Mouse (Mus musculus) thymus, adult 2 months (tissue): ENCODE results near the gene Avpr1b. TPM values are rescaled to one million over a fixed set of nuclear protein-coding genes. Genes with fewer than 3 reads are reported as not detected.
A peak's percentile ranks its signal among the peaks of the same experiment; 100 is the strongest.
"Not testable (repeated sequence)": the region's sequence is repeated elsewhere in the genome, so short reads cannot be mapped to it uniquely, and the experiment has no call there.

Experiments used
- DNase-seq: peaks from one replicate; pipeline ENCODE4 v3.0.0; 2021
- H3K27ac ChIP-seq: fragments of 200-500 bp; 2 replicates; pipeline ENCODE4 v1.5.1; 2012; ENCODE audit warnings: low read length, control low read depth; ENCODE audit not compliant: control insufficient read depth, insufficient read depth
- H3K27me3 ChIP-seq: fragments of 200-500 bp; 2 replicates; pipeline ENCODE4 v1.6.1; 2012; ENCODE audit warnings: mild to moderate bottlenecking, low read length, moderate library complexity, mixed read lengths; ENCODE audit not compliant: control insufficient read depth, insufficient read depth
- H3K36me3 ChIP-seq: fragments of 200-500 bp; 2 replicates; pipeline ENCODE4 v1.6.1; 2012; ENCODE audit warnings: mild to moderate bottlenecking, low read length, moderate library complexity; ENCODE audit not compliant: control insufficient read depth, insufficient read depth
- H3K4me1 ChIP-seq: fragments of 200-500 bp; replicated peaks from 2 replicates; pipeline ENCODE4 v1.6.1; 2012; ENCODE audit warnings: low read length; ENCODE audit not compliant: control insufficient read depth, insufficient read depth
- H3K4me3 ChIP-seq: fragments of 200-500 bp; 2 replicates; pipeline ENCODE4 v1.5.1; 2012; ENCODE audit warnings: mild to moderate bottlenecking, low read length, control low read depth, moderate library complexity; ENCODE audit not compliant: control insufficient read depth, insufficient read depth
- CTCF ChIP-seq: fragments of 200-500 bp; IDR thresholded peaks from 2 replicates; pipeline ENCODE4 v1.5.1; 2012; ENCODE audit warnings: mild to moderate bottlenecking, control low read depth, low read length, moderate library complexity, borderline replicate concordance; ENCODE audit not compliant: control insufficient read depth, poor library complexity, insufficient read depth; ENCODE audit errors: extremely low read depth
- POLR2A ChIP-seq: fragments of 200-500 bp; IDR thresholded peaks from 2 replicates; pipeline ENCODE4 v1.6.1; 2012; ENCODE audit warnings: mild to moderate bottlenecking, low read length, control low read depth, moderate library complexity; ENCODE audit not compliant: control insufficient read depth, poor library complexity, insufficient read depth; ENCODE audit errors: extremely low read depth
- WGBS: fragments of 180-500 bp; shearing (Covaris S2); methylation state at CpG from one replicate; pipeline ENCODE4 v1.1.7; 2018; 5-methylcytosine and 5-hydroxymethylcytosine counted together
- polyA plus RNA-seq: library from polyadenylated mRNA; depleted of rRNA; stranded (reverse); fragments of >200 nt; gene quantifications from 2 replicates; pipeline ENCODE4 v1.2.3, GENCODE M21; 2012; rRNA removed

The Avpr1b gene
- 0.04 TPM in 1 of 2 replicates, not detected in the other for polyA plus RNA-seq

DNA sequence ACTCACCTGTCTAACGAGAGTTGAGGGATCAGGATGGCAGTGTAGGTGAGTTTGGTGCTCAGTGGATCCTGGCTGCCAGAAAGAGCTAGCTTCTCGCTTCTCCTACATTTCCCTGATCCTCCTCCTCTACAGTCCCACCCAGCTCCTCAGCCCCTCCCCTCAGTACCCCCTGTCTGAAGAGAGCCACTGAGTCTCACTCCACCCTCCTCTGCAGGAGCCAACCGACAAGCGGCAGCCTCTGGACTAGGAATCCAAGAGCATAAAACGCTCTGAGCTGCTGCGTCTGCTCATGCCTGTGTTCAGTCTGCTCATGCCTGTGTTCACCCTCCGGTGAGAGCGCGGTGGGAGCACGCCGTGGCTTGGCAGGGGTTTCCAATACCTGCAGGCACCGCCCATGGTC is at the start of gene Avpr1b:
TSS of gene Avpr1b (plus strand) at position 335 of the 400 bp plus-strand sequence.
- TF ChIP-seq POLR2A = no peak
- no peak for TF ChIP-seq CTCF
- Histone ChIP-seq H3K4me3 (no peak within 1 kb of the TSS), H3K27me3 (0 out of 2 replicates have a peak, but pooled peaks cover 2% of the 10 kb centered on the region), H3K36me3 (no peaks in the 10 kb centered on the region), H3K27ac (no peak within 1 kb of the TSS), H3K4me1 (0 out of 2 replicates have a peak, but pooled peaks cover 2% of the 10 kb centered on the region)
- WGBS = 44% methylated on average over 12 of the region's 12 CpGs
- no peak for DNase-seq

- TF ChIP-seq POLR2A (no peak), CTCF (no peak)
- Histone ChIP-seq H3K27me3 (no peaks in the 10 kb centered on the region), H3K36me3 (no peaks in the 10 kb centered on the region), H3K4me1 (no peaks in the 10 kb centered on the region; the same call in 1 of the 2 replicates), H3K27ac (no peak overlapping the region), H3K4me3 (no peak overlapping the region)
- DNase-seq = no peak
- 90% methylated on average over 2 of the region's 2 CpGs for WGBS
Observed at GRCm38 (mm10) chr1:131551956-131552355, 47.1 kb upstream of the Avpr1b start.

GRCm38 (mm10) chr1:131553428-131553827 is 45.6 kb upstream of the Avpr1b start:
- Histone ChIP-seq H3K27me3 (no peaks in the 10 kb centered on the region), H3K36me3 (no peaks in the 10 kb centered on the region), H3K4me1 (no peaks in the 10 kb centered on the region; the same call in 1 of the 2 replicates), H3K27ac (no peak overlapping the region), H3K4me3 (no peak overlapping the region)
- TF ChIP-seq CTCF (no peak), POLR2A (no peak)
- no peak for DNase-seq

GRCm38 (mm10) chr1:131555042-131555812 is 43.8 kb upstream of the Avpr1b start:
- no peak for TF ChIP-seq CTCF
- H3K36me3 ChIP-seq = no peaks in the 10 kb centered on the region
- no peaks in the 10 kb centered on the region for H3K27me3 ChIP-seq
- DNase-seq = peak; percentile 79
- no peaks in the 10 kb centered on the region; the same call in 1 of the 2 replicates for H3K4me1 ChIP-seq
- 0% methylated on average over 13 of the region's 13 CpGs for WGBS
- no peak overlapping the region for H3K4me3 ChIP-seq
- no peak overlapping the region for H3K27ac ChIP-seq

GRCm38 (mm10) chr1:131560500-131560899 is 38.5 kb upstream of the Avpr1b start:
- TF ChIP-seq CTCF (no peak), POLR2A (no peak)
- Histone ChIP-seq H3K27me3 (no peaks in the 10 kb centered on the region), H3K27ac (no peak overlapping the region), H3K4me1 (no peaks in the 10 kb centered on the region), H3K4me3 (no peak overlapping the region), H3K36me3 (no peaks in the 10 kb centered on the region)
- no peak for DNase-seq

- H3K27ac ChIP-seq = no peak overlapping the region
- no peaks in the 10 kb centered on the region for H3K4me1 ChIP-seq
- H3K4me3 ChIP-seq = no peak overlapping the region
- H3K27me3 ChIP-seq = no peaks in the 10 kb centered on the region
- H3K36me3 ChIP-seq = no peaks in the 10 kb centered on the region
- TF ChIP-seq POLR2A = no peak
- no peak for TF ChIP-seq CTCF
- DNase-seq = no peak
- 100% methylated on average over 2 of the region's 2 CpGs for WGBS
Observed at GRCm38 (mm10) chr1:131562081-131562480, 37.0 kb upstream of the Avpr1b start.

DNA sequence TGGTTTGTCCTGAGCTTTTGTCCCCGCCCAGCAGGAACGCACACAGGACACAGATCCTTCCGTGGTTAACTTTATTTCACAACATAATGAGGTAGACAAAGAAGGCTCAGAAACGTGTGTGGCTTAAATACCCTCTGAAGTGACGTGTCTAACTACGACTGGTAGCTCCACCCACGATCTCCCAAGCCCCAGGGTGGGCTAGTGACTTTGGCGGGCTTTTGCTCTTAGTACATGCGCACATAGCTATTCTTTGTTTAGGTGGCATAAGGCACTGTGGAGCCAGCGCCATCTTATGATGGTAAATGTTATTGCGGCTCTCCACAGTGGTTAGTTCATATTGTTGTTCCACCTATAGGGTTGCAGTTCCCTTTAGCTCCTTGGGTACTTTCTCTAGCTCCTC is 33.0 kb upstream of the Avpr1b start:
- not testable (repeated sequence) for H3K36me3 ChIP-seq, H3K4me3 ChIP-seq, H3K27ac ChIP-seq, H3K4me1 ChIP-seq, H3K27me3 ChIP-seq
- 19% methylated on average over 11 of the region's 11 CpGs for WGBS
- peak; percentile 67 for DNase-seq

DNA sequence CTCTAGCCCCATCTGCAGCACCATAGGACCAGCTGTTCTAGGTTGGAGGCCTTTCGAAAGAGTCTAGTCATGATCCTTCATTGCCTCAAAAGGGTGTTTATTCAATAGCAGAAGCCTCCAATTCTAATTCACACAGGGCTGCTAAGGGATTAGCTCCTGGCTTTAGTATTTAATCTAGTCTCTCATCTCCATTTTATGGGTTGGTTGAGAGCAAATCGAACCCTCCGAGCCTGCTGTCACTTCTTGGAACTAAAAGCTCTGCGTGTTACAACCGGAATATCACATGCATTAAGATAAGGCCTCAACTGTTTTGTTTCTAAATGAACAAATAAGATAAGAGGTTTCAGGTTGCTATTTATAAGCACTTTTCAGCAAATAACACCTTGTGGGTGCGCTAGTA is 29.3 kb upstream of the Avpr1b start:
- Histone ChIP-seq H3K4me3 (no peak overlapping the region), H3K4me1 (no peaks in the 10 kb centered on the region), H3K36me3 (no peaks in the 10 kb centered on the region), H3K27ac (no peak overlapping the region), H3K27me3 (no peaks in the 10 kb centered on the region)
- no peak for DNase-seq
- TF ChIP-seq CTCF = no peak
- no peak for TF ChIP-seq POLR2A
- WGBS = 97% methylated on average over 6 of the region's 6 CpGs
